Mouse (Mus musculus): Measurements from ENCODE around the gene Itpka.

Gene Itpka

DNA sequence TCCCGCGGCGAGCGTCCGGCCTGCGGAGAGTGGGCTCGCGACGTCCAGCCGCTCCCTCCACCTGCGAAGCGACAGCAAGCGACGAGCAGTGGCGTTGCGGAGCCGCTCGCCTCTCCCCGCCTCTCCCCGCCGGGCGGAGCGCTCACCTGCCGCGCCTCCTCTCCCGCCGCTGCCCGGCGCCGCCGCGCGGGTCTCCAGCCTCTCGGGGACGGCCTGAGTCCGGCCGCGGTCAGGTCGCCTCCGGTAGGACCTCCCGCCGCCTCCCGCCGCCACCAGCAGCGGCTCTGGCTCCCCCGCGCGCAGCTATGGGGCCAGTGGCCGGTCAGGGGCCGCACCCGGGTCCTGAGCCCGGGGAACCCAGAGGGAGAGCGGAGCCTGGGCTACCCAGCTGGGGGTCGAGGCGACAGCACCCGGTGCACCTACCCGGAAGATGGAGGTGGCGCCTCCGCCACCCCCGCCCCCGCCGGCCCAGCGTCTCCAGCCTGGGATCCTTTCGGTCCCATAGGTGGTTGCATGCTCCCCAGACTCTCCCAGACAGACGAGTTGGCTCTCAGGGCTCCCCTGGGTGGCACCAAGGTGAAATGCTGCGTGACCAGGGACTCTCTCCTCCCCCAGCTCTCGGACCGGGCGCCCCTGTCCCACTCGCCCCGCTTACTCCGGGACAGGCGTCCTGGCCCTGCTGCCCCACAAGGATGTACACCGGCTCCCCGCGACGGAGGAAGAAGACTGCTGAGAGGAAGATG lies 16.1 kb downstream of the Itpka start:
- peak; percentile 31 to 67 for DNase-seq

DNA sequence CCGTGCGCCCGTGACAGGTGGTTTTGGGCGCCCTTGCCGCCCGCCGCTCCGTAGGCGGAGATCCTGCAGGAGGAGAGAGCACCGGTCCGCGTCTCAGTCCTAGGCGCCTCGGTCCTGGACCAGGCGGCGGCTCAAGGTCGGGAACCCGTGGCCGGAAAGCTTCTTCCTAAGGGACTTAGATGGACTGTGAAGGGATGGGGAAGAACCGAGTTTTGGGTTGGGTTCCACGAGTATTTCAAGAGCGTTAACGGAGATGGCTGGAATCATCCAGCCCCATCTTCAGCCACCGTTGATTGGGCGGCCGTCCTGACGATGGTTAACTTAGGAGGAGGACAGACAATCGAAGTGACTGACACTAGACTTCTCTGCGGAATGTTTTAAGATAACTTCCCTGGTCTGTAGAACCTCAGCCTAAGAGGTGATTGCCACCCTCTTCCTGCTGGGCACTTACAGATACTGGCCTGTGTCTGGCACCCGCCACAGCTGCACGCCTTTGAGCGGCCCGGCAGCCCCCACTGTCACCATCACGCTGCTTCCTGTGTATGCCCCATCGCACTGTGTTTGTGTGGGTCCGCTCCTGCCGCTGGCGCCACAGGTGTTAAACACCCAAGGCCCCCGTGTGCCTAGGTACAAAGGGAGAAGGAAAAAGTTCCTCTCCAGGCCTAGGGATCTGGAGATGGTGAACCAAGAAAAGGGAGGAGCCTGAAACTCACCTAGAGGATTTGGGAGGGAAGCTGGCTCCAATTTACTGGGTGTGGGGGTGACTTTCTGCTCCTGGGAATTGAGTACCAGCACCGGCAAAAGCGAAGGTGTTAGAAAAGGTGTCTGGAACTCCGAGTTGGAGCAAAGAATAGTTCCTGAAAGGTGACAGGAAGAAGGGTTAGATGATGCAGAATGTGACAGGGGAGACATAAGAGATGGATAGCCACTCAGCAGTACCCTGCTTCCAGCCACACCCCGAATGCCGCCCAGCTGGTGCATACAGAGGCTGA lies 17.0 kb downstream of the Itpka start:
- no peak for DNase-seq

DNA sequence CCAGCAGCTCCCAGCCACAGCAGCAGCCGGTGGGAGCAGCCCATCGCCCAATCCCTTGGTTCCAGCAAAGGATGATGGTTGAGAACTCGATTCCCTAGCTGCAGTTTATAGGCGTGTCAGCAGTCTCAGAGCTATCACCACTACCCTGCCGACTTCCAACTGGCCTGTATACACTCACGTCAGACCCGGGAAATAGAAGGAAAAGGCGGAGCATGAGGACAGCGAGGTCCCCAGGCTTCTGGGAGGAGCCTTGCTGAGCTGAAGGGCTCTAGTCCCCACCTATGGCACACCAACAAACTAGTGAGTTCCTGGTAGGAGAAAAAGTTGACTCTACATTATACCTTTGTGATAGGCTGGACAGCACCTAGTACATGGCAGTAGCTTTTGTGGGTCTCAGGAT lies 18.1 kb downstream of the Itpka start, which contains the start of gene Ltk:
Ltk (minus strand) TSS at position 181 of the 400 bp plus-strand sequence.
- DNase-seq: no peak

DNA sequence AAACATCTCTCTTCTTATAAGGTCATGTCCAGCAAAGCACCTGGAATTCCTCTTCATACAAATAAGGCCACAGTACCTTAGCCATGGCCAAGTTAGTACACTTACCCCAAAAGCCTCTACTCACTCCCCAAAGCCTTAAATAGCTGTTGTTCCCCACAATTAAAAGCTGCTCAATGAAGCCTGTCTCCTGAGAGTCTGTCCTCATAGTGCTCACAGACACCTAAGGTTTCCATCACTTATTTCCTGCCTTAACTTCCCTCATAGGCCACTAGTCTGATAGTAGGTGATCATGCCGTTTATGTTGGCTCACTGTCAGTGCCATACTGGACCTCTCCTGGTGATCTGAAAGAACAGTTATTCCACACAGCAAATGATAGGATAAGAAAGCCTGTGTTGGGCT lies 20.1 kb downstream of the Itpka start:
- DNase-seq: no peak

DNA sequence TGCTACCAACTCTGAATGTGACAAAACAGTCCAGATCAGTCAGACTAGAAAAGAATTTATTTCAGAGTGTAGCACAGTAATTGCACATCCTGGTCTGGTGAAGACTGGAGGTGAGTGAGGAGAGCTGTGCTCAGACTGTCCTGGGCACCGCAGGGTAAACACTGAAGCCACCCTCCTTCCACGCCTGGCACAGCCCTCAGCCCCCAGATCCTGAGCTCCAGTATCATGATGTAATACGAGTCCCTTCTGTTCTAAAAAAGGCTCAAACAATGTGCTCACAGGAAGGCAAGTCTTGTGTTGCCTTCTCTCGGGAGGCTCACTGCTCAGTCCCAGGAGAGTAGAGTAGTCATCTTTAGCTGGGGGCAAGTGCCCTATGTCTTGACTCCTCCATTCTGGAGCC lies 21.8 kb downstream of the Itpka start:
- no peak for DNase-seq

DNA sequence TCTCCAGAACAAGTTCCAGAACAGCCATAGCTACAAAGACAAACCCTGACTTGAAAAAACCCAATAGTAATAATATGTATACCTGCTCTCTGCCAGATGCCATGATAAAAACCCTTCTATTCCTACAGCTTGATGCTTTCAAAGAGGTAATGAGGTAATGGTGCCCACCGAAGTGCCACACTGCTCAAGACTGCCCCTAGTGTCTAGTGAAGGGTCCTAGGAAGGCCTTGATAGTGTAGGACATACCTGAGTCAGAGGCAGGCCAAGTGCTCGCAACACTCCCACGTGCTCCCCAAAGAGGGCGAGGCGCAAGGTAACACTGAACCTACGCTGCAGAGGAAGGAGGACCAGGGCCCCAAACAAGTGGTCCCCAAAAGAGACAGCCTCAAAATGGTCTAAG lies 25.1 kb downstream of the Itpka start:
- DNase-seq: no peak

DNA sequence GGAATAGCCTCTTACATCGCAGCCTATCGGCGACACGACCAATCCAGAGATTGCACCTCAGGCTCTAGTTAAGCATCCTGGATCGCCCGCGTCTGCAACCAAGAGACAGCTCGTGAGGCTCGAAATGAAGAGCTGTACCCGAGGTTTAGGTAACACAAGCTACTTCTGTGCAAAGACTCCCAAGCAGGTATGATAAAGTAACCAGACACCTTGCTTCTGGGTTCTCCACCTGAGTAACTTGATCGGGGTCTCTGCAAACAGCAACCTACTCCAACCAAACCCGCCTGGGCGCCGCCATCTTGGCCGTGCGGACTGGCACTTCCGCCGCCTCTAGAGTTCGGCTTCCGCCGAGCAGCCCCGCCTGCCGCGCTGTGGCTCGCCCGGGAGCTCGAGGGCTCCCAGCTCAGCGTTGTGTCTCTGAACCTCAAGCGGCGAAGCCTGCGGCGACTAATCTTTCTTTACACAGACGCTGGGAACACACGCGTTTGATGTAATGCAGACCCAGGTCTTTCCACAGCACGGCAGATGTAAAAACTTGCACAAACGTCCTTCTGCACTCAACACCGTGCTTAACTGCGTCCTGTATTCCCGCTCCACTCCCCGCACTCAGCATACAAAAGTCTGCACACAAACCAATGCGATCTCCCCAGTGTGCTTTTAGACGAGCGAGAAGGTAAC lies 45.2 kb downstream of the Itpka start, which contains the start of gene Rpap1:
Rpap1 (minus strand) TSS at position 332 of the 678 bp plus-strand sequence.
- peak; percentile 77 to 92 for DNase-seq

DNA sequence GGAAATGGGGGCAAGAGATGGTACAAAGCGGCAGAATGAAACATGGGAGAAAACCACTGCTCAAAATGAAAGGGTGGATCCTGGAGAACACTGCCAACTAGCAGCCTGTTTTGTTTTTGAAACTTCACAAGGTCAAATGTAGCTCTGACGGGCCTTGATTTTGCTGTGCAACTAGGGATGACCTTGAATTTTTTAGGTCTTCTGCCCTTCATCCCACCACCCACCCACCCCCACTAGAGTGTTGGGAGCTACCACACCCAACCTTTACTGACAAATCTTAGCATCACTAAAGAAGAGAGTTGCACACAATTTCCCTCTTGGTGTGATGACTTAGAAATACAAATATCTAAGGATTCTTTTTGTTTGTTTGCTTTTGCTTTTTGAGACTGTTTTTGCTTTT lies 47.9 kb downstream of the Itpka start:
- DNase-seq: no peak

DNA sequence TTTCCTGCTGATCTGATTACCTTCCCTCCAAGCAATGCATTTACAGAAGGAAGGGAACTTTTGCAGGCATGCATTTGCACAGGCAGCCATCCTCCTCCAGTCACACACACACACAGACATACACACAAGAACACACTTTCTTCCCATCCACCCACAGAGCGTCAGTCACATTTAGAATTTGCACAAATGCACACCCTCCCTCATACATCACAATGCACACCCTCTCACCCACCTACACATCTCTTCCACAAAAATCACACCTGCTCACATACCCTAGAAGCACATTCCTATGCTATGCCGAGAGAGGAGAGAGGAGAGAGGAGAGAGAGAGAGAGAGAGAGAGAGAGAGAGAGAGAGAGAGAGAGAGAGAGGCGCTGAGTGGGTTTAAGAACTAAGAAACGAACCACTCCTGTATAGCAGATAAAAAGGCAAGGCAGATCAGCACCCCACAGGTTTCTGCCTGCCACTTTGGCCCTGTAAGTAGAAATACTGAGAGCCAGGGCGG lies 55.2 kb downstream of the Itpka start, which contains the start of gene Tyro3:
Tyro3 (plus strand) TSS at position 455 of the 505 bp plus-strand sequence.
- DNase-seq: no peak

DNA sequence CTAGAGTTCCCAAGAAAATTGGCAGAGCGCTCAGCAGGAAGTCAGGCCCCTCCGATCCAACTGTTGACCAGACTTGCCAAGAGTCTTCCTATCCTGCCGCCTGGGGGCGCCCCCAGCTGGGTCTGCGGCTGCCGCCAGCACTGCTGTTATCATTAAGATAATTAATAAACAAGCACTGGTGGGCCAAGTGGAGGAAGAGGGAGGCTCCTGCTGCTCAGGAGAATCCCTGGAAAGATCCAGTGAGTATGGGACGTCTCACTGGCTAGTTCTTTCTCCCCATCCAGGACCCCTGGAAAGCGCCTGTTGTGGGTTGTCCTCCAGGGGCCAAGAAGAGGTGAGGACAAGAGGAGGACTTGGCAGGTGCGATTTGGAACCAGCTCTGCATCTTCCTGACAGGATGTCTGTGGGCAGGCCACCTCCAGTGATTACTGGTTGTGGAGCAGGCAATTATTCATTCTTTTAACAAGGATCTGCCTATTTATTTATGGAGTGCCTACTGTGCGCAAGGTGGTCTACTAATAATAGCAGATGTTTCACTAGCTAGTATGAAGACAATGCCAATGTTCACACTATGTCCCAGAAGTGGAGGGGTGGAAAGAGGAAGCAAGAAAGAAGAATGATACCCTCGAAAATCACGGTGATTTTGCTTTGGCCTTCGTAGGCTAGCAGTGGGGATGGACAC lies 56.2 kb downstream of the Itpka start:
- peak; percentile 56 to 85 for DNase-seq

DNA sequence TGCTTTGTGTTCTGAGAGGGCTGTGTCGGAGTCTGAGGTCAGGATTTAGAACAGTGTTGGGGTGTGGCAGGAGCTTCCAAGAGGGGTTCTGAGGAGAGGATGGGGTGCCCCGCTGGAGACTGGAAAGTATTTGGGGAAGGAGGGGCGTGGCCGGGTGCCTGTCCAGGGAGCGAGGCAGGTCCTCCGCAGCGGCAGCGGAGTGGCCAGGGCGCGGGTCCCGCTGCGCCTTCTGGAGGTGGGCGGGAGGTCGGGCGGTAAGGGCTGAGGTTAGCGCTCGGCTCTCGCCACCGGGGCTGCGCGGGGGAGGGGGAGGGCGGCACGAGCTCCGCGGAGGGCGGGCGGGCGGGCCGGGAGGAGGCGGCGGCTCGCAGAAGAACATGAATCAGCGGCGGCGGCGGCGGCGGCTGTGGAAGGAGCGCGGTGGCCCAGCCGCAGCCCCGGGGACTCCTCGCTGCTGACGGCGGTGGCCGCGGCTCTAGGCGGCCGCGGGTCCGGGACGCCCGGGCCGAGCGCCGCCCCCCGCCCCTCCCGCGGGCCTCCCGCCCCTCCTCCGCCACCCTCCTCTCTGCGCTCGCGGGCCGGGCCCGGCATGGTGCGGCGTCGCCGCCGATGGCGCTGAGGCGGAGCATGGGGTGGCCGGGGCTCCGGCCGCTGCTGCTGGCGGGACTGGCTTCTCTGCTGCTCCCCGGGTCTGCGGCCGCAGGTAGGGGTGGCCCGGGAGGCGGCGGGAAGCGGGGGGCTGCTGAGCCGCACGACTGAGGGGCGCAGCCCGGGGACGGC lies 57.2 kb downstream of the Itpka start:
- DNase-seq: peak; percentile 25 to 75

DNA sequence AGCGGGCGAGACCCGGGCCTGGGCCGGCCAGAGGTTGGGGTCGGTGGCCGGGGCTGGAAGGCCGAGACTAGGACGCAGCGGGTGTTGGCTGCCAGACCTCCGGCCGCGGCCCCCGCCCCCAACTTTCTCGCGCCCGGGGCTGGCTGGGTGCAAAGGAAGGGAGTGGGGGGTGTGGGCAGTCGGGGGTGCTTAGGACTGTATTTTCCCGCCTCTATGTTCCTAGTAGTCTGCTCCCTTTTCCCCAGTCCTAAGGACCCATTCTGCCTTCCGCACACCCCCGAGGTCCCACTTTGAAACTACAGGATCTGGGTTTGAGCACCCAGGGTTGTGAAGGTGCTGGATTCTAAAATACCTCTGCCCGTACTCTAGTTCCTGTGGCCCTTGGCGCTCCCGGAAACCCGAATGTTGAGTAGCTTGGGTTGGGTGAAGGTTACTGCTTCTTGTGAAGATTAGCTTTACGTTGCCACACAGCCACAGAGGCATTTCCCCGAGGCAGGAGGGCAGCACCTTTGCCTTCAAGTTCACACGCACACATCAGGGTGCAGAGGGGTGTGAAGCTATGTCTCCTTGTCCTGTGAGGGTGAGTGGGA lies 57.9 kb downstream of the Itpka start:
- DNase-seq: peak in 1 of 2 experiments; percentile 24

All from kidney, postnatal 36 days (tissue).